Mouse (Mus musculus): ENCODE measurements at regions not wholly inside any gene's neighbourhood (a gene's known extent, or its start where the extent isn't known, plus 50 kb on each side); places are given as distances from the start of the nearest gene placed in this dataset.

- WGBS: 52% methylated on average over 16 of the region's 16 CpGs
- Histone ChIP-seq H3K4me2 (ENCODE audit: low read depth) (no peak overlapping the region), H3K27ac (ENCODE audit: low read depth, low read length) (no peak overlapping the region), H3K36me3 (ENCODE audit: control insufficient read depth, insufficient read depth, low read length) (no peaks in the 10 kb centered on the region), H3K4me1 (ENCODE audit: control insufficient read depth, insufficient read depth, low read length) (no peaks in the 10 kb centered on the region), H3K9ac (ENCODE audit: low read length) (no peak overlapping the region), H3K4me3 (ENCODE audit: low read depth, low read length) (no peak overlapping the region), H3K27me3 (ENCODE audit: control insufficient read depth, insufficient read depth, low read length) (no peaks in the 10 kb centered on the region), H3K9me3 (ENCODE audit: control insufficient read depth, low read length) (no peaks in the 10 kb centered on the region)
- DNase-seq (ENCODE audit: low spot score) (peak; percentile 21), ATAC-seq (ENCODE audit: insufficient read depth, low FRiP score, low TSS enrichment) (peak; percentile 48; the same call in 1 of the 2 replicates)
These were observed 169.0 kb upstream of the C9orf72 start for GRCm38 (mm10) chr4:35394821-35395582.

DNA sequence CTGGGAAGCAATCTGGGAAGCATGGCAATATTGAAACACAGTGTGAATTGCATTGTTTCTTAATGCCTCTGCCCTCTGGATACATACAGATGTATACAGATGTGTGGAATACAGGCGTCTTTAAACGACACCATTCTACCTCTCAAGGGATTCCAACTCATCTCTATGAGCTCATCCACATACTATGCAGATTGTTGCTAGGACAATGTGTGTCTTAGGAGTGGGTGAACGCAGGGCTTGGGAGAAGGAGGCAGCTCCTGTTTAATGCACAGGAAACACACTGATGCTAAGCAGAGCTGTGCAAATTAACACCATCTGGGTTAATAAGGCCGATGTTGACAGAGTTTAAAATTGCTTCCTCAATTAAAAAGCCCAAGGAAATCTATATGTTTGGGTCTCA, 149.8 kb upstream of the C9orf72 start:
- no peak for DNase-seq (ENCODE audit: low spot score)
- 75% methylated on average over 4 of the region's 4 CpGs for WGBS
- H3K36me3 ChIP-seq (ENCODE audit: control insufficient read depth, insufficient read depth, low read length): no peaks in the 10 kb centered on the region
- no peak for ATAC-seq (ENCODE audit: insufficient read depth, low FRiP score, low TSS enrichment)
- no peaks in the 10 kb centered on the region for H3K27me3 ChIP-seq (ENCODE audit: control insufficient read depth, insufficient read depth, low read length)
- H3K9ac ChIP-seq (ENCODE audit: low read length): no peak overlapping the region
- H3K4me2 ChIP-seq (ENCODE audit: low read depth): no peak overlapping the region
- H3K4me1 ChIP-seq (ENCODE audit: control insufficient read depth, insufficient read depth, low read length): no peaks in the 10 kb centered on the region
- no peak overlapping the region for H3K27ac ChIP-seq (ENCODE audit: low read depth, low read length)
- no peaks in the 10 kb centered on the region for H3K9me3 ChIP-seq (ENCODE audit: control insufficient read depth, low read length)
- H3K4me3 ChIP-seq (ENCODE audit: low read depth, low read length): no peak overlapping the region

DNA sequence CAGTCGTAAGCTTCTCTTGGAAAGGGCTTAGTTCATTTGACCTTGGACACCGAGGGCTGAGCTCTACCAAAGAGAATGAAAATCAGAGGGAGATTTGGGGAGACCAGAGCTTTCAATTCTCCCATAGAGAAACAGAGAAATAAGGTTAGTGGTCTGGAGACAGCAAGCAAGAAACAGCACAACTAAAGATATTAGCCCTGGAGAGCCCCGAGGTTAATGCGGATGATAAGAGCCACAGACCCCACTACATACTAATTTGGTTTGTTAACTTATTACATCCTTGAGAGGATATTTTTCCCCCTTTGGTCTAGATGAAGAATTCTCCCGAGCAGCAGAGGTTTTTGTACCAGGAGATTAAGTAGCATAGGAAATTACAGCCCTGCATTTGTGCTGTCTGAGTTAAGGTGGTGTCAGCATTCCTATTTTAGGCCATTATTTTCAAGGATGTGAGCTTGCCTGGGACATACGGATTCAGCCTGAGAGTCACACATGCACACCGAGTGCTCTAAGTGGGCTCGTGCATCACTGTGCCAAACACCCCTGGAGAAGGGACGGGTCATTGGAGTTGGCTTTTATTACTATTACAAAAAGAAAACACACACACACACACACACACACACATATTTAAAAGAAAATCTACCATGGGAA, 147.4 kb upstream of the C9orf72 start:
- ATAC-seq (ENCODE audit: insufficient read depth, low FRiP score, low TSS enrichment): peak; percentile 8; the same call in 1 of the 2 replicates
- Histone ChIP-seq H3K9me3 (ENCODE audit: control insufficient read depth, low read length) (no peaks in the 10 kb centered on the region), H3K4me3 (ENCODE audit: low read depth, low read length) (no peak overlapping the region), H3K27ac (ENCODE audit: low read depth, low read length) (no peak overlapping the region), H3K4me2 (ENCODE audit: low read depth) (no peak overlapping the region), H3K27me3 (ENCODE audit: control insufficient read depth, insufficient read depth, low read length) (no peaks in the 10 kb centered on the region), H3K36me3 (ENCODE audit: control insufficient read depth, insufficient read depth, low read length) (no peaks in the 10 kb centered on the region), H3K4me1 (ENCODE audit: control insufficient read depth, insufficient read depth, low read length) (no peaks in the 10 kb centered on the region), H3K9ac (ENCODE audit: low read length) (no peak overlapping the region)
- WGBS: 56% methylated on average over 9 of the region's 9 CpGs
- DNase-seq (ENCODE audit: low spot score): no peak

GRCm38 (mm10) chr4:35372528-35373212, 146.7 kb upstream of the C9orf72 start:
- H3K9ac ChIP-seq (ENCODE audit: low read length): no peak overlapping the region
- DNase-seq (ENCODE audit: low spot score) (peak; percentile 85), ATAC-seq (ENCODE audit: insufficient read depth, low FRiP score, low TSS enrichment) (peak; percentile 83)
- no peak overlapping the region for H3K27ac ChIP-seq (ENCODE audit: low read depth, low read length)
- no peaks in the 10 kb centered on the region for H3K27me3 ChIP-seq (ENCODE audit: control insufficient read depth, insufficient read depth, low read length)
- WGBS: 34% methylated on average over 8 of the region's 8 CpGs
- no peaks in the 10 kb centered on the region for H3K36me3 ChIP-seq (ENCODE audit: control insufficient read depth, insufficient read depth, low read length)
- no peaks in the 10 kb centered on the region for H3K4me1 ChIP-seq (ENCODE audit: control insufficient read depth, insufficient read depth, low read length)
- H3K4me3 ChIP-seq (ENCODE audit: low read depth, low read length): no peak overlapping the region
- H3K9me3 ChIP-seq (ENCODE audit: control insufficient read depth, low read length): no peaks in the 10 kb centered on the region
- no peak overlapping the region for H3K4me2 ChIP-seq (ENCODE audit: low read depth)

- no peak overlapping the region for H3K4me3 ChIP-seq (ENCODE audit: low read depth, low read length)
- DNase-seq (ENCODE audit: low spot score) (no peak), ATAC-seq (ENCODE audit: insufficient read depth, low FRiP score, low TSS enrichment) (no peak)
- H3K9ac ChIP-seq (ENCODE audit: low read length): no peak overlapping the region
- H3K27me3 ChIP-seq (ENCODE audit: control insufficient read depth, insufficient read depth, low read length): no peaks in the 10 kb centered on the region
- H3K9me3 ChIP-seq (ENCODE audit: control insufficient read depth, low read length): no peaks in the 10 kb centered on the region
- 77% methylated on average over 7 of the region's 7 CpGs for WGBS
- H3K4me1 ChIP-seq (ENCODE audit: control insufficient read depth, insufficient read depth, low read length): no peaks in the 10 kb centered on the region
- no peaks in the 10 kb centered on the region for H3K36me3 ChIP-seq (ENCODE audit: control insufficient read depth, insufficient read depth, low read length)
- H3K27ac ChIP-seq (ENCODE audit: low read depth, low read length): no peak overlapping the region
- H3K4me2 ChIP-seq (ENCODE audit: low read depth): no peak overlapping the region
These were observed 138.2 kb upstream of the C9orf72 start for GRCm38 (mm10) chr4:35364161-35364560.

DNA sequence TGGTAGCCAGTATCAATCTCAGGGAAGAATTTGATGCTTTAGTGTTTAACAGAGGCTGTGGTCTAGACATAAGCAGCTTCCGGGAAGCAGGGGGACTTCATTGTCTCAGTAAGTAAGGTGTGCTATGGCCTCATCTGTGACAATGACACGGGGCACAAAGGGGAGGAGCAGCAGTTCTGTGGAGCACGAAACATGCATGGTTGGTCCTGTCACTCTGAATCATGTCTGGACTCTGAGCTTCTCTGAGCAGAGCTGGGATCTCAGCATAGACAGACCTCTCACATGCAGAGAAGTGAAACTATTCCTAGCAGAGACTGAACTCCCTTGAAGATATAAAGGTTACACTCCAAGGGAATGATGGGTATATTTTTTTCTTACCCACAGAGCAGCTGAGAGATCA, 136.2 kb upstream of the C9orf72 start:
- Histone ChIP-seq H3K4me1 (ENCODE audit: control insufficient read depth, insufficient read depth, low read length) (no peaks in the 10 kb centered on the region), H3K4me3 (ENCODE audit: low read depth, low read length) (no peak overlapping the region), H3K4me2 (ENCODE audit: low read depth) (no peak overlapping the region), H3K27ac (ENCODE audit: low read depth, low read length) (no peak overlapping the region), H3K27me3 (ENCODE audit: control insufficient read depth, insufficient read depth, low read length) (no peaks in the 10 kb centered on the region), H3K36me3 (ENCODE audit: control insufficient read depth, insufficient read depth, low read length) (no peaks in the 10 kb centered on the region), H3K9ac (ENCODE audit: low read length) (no peak overlapping the region), H3K9me3 (ENCODE audit: control insufficient read depth, low read length) (no peaks in the 10 kb centered on the region)
- ATAC-seq (ENCODE audit: insufficient read depth, low FRiP score, low TSS enrichment) (no peak), DNase-seq (ENCODE audit: low spot score) (no peak)
- 89% methylated on average over 3 of the region's 3 CpGs for WGBS

- DNase-seq (ENCODE audit: low spot score) (no peak), ATAC-seq (ENCODE audit: insufficient read depth, low FRiP score, low TSS enrichment) (no peak)
- Histone ChIP-seq H3K36me3 (ENCODE audit: control insufficient read depth, insufficient read depth, low read length) (no peaks in the 10 kb centered on the region), H3K9ac (ENCODE audit: low read length) (no peak overlapping the region), H3K27me3 (ENCODE audit: control insufficient read depth, insufficient read depth, low read length) (no peaks in the 10 kb centered on the region), H3K4me2 (ENCODE audit: low read depth) (no peak overlapping the region), H3K9me3 (ENCODE audit: control insufficient read depth, low read length) (no peaks in the 10 kb centered on the region), H3K4me1 (ENCODE audit: control insufficient read depth, insufficient read depth, low read length) (no peaks in the 10 kb centered on the region), H3K4me3 (ENCODE audit: low read depth, low read length) (no peak overlapping the region), H3K27ac (ENCODE audit: low read depth, low read length) (no peak overlapping the region)
- 92% methylated on average over 3 of the region's 3 CpGs for whole genome bisulfite sequencing
These were observed 133.4 kb upstream of the C9orf72 start for GRCm38 (mm10) chr4:35359376-35359775.

DNA sequence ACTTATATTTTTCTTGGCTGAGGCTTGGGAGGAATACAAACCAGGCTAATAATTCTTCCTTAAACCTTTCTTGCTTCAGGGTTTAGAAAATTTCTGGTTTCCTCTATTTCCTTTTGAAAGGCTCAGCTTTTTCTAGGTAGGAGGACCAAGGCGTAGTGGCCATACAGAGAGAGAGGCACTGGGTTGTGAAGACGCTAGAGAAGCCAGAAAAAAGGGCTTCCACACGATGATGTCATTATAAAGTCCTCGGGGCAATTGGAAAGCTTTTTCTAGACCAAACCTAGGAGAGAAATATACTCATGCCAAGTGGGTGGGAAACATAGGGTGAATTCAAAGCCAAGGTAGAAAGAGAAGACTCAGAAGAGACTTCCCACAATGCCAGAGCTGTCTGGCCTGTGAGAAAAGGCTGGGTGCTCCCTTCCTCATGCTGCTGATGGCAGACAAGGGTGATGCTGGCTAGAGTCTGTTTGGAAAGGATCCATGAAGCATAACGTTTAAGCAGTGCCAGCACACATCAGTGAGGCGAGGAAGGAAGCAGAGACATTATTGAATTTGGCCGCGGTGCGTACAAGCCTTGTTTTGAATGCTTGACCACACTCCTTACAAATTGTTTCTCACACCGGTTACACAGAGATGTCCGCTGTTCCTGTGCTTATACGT, 131.1 kb upstream of the C9orf72 start:
- WGBS: 90% methylated on average over 12 of the region's 12 CpGs
- no peak for ATAC-seq (ENCODE audit: insufficient read depth, low FRiP score, low TSS enrichment)
- no peaks in the 10 kb centered on the region for H3K36me3 ChIP-seq (ENCODE audit: control insufficient read depth, insufficient read depth, low read length)

More for the DNA sequence above, 131.1 kb upstream of the C9orf72 start:
- Histone ChIP-seq H3K27ac (ENCODE audit: low read depth, low read length) (no peak overlapping the region), H3K27me3 (ENCODE audit: control insufficient read depth, insufficient read depth, low read length) (no peaks in the 10 kb centered on the region), H3K4me3 (ENCODE audit: low read depth, low read length) (no peak overlapping the region), H3K9me3 (ENCODE audit: control insufficient read depth, low read length) (no peaks in the 10 kb centered on the region), H3K9ac (ENCODE audit: low read length) (no peak overlapping the region), H3K4me2 (ENCODE audit: low read depth) (no peak overlapping the region), H3K4me1 (ENCODE audit: control insufficient read depth, insufficient read depth, low read length) (no peaks in the 10 kb centered on the region)
- DNase-seq (ENCODE audit: low spot score): no peak

Data from neural tube, embryonic 11.5 days (tissue).